Mouse (Mus musculus) small intestine, adult 2 months (tissue): ENCODE results near the gene Apoa2.

Experiments used
- CTCF ChIP-seq: fragments of 200-500 bp; IDR thresholded peaks from 2 replicates; pipeline ENCODE4 v1.5.1; 2012; ENCODE audit warnings: low read depth, mild to moderate bottlenecking, control low read depth, inconsistent platforms, low read length, moderate library complexity, mixed read lengths; ENCODE audit not compliant: insufficient replicate concordance, insufficient read length; ENCODE audit errors: extremely low read depth
- POLR2A ChIP-seq: fragments of 200-500 bp; IDR thresholded peaks from 2 replicates; pipeline ENCODE4 v1.6.1; 2012; ENCODE audit warnings: low read depth, mild to moderate bottlenecking, control low read depth, inconsistent platforms, low read length, moderate library complexity

GRCm38 (mm10) chr1:171240911-171241310 lies 16.1 kb downstream of the Apoa2 start:
- no peak for TF ChIP-seq POLR2A
- no peak for TF ChIP-seq CTCF
